ENCODE assay signal across 32 mouse cellular contexts in genomic region chr14:8256881-8257280, GRCm38 (mm10). TPM values are rescaled to one million over a fixed set of nuclear protein-coding genes. Genes with fewer than 3 reads are reported as not detected.
DNase-seq lines count a peak whose midpoint lies in the region; ATAC-seq and TF ChIP-seq lines count a peak whose summit lies in the region.
"Had no signal": no experiment of that assay in that cellular context is flagged by ENCODE, and none has a peak within 500 bp of the region (broad histone marks: within the 10 kb centered on the region; RNA-seq: fewer than 3 reads in every experiment).

No protein-coding gene starts in this region.

- peak overlapping the region in 1 of 2 experiments; percentile 4; a peak in 1 of 4 replicates for H3K4me3 ChIP-seq in liver, embryonic 14.5 days (ENCODE audit: insufficient read depth in 1 of 2, low read depth in 2 of 2, low read length in 2 of 2)
- H3K4me3 ChIP-seq in liver, postnatal 0 days (ENCODE audit: low read depth, low read length), result peak overlapping the region; percentile 43
- no peak overlapping the region for H3K4me3 ChIP-seq in intestine, embryonic 15.5 days (replicated peaks)
- H3K4me3 ChIP-seq: embryonic facial prominence, embryonic 10.5 days; embryonic facial prominence, embryonic 13.5 days; forebrain, embryonic 10.5 days; forebrain, embryonic 13.5 days; heart, embryonic 12.5 days; heart, embryonic 15.5 days; hindbrain, embryonic 10.5 days; hindbrain, embryonic 13.5 days had no signal

- no peaks in the 10 kb centered on the region for H3K36me3 ChIP-seq in liver, embryonic 14.5 days (replicated peaks; ENCODE audit: control insufficient read depth, insufficient read depth, low read depth)
- no peaks in the 10 kb centered on the region for H3K36me3 ChIP-seq in liver, postnatal 0 days (replicated peaks; ENCODE audit: insufficient read depth, low read length)
- H3K36me3 ChIP-seq in intestine, embryonic 15.5 days, result no peaks in the 10 kb centered on the region
- H3K36me3 ChIP-seq: embryonic facial prominence, embryonic 10.5 days; embryonic facial prominence, embryonic 13.5 days; forebrain, embryonic 10.5 days; heart, embryonic 12.5 days; heart, embryonic 15.5 days; hindbrain, embryonic 10.5 days; hindbrain, embryonic 13.5 days had no signal

- WGBS in liver, embryonic 14.5 days (ENCODE audit: insufficient replicate concordance), result 37% methylated on average over 5 of the region's 5 CpGs
- 40% methylated on average over 5 of the region's 5 CpGs for WGBS in liver, postnatal 0 days (ENCODE audit: insufficient replicate concordance)
- 70% methylated on average over 5 of the region's 5 CpGs for WGBS in intestine, embryonic 15.5 days

- H3K27ac ChIP-seq in liver, embryonic 14.5 days, result no peak overlapping the region
- H3K27ac ChIP-seq in liver, postnatal 0 days (ENCODE audit: low read depth), result peak overlapping the region; percentile 96
- no peak overlapping the region for H3K27ac ChIP-seq in intestine, embryonic 15.5 days
- H3K27ac ChIP-seq: embryonic facial prominence, embryonic 10.5 days; embryonic facial prominence, embryonic 13.5 days; forebrain, embryonic 10.5 days; forebrain, embryonic 13.5 days; heart, embryonic 15.5 days; hindbrain, embryonic 13.5 days had no signal

- H3K9me3 ChIP-seq in liver, embryonic 14.5 days (ENCODE audit: control insufficient read depth, low read length), result no peaks in the 10 kb centered on the region
- no peaks in the 10 kb centered on the region for H3K9me3 ChIP-seq in liver, postnatal 0 days (ENCODE audit: low read length)
- H3K9me3 ChIP-seq in intestine, embryonic 15.5 days, result no peaks in the 10 kb centered on the region
- H3K9me3 ChIP-seq: embryonic facial prominence, embryonic 10.5 days; embryonic facial prominence, embryonic 13.5 days; forebrain, embryonic 10.5 days; forebrain, embryonic 13.5 days; heart, embryonic 12.5 days; heart, embryonic 15.5 days; hindbrain, embryonic 10.5 days; hindbrain, embryonic 13.5 days had no signal

- H3K4me2 ChIP-seq in liver, embryonic 14.5 days (ENCODE audit: low read depth), result peak overlapping the region; percentile 45
- peak overlapping the region; percentile 69 for H3K4me2 ChIP-seq in liver, postnatal 0 days (ENCODE audit: low read depth, low read length)
- no peak overlapping the region for H3K4me2 ChIP-seq in intestine, embryonic 15.5 days (replicated peaks)
- H3K4me2 ChIP-seq: embryonic facial prominence, embryonic 13.5 days; forebrain, embryonic 13.5 days; heart, embryonic 12.5 days; heart, embryonic 15.5 days; hindbrain, embryonic 13.5 days had no signal

- no peak for ATAC-seq in liver, embryonic 14.5 days (ENCODE audit: insufficient read depth)
- ATAC-seq in liver, postnatal 0 days, result peak; percentile 65
- ATAC-seq in intestine, embryonic 15.5 days, result no peak
- ATAC-seq: activated CD4-positive, CD25-positive, alpha-beta regulatory T cell, adult 4 months; forebrain, embryonic 13.5 days; forebrain, embryonic 16.5 days had no signal

- no peak for TF ChIP-seq EP300 in liver, embryonic 14.5 days (IDR thresholded peaks at IDR 0.05; ENCODE audit: low read depth)
- no peak for TF ChIP-seq EP300 in liver, postnatal 0 days (IDR thresholded peaks at IDR 0.05; ENCODE audit: low read depth)

- DNase-seq in heart, adult 11 months, result peak; percentile 69
- no peak for DNase-seq in heart, adult 8-10 months (ENCODE audit: low spot score)
- no peak for DNase-seq in liver, embryonic 14.5 days (ENCODE audit: low read depth in 3 of 3, low spot score in 3 of 3)
- DNase-seq in liver, result no peak
- peak; percentile 10 for DNase-seq in fibroblast of lung, adult 2 months (ENCODE audit: low read depth)
- peak; percentile 38 for DNase-seq in liver, postnatal 0 days
- DNase-seq: adrenal gland, adult 8-10 months; adrenal gland, postnatal 25 days; cerebellum, adult 11-12 months; cerebellum, adult 8-10 months; cerebellum, postnatal 10 days; cerebellum, postnatal 36 days; embryo, embryonic 11 days; gastrocnemius, postnatal 10 days; gastrocnemius, postnatal 36 days; heart, postnatal 10 days; heart, postnatal 36 days had no signal

- TF ChIP-seq CTCF in liver, embryonic 14.5 days (IDR thresholded peaks at IDR 0.05; ENCODE audit: low read depth), result no peak
- TF ChIP-seq CTCF in liver, postnatal 0 days (IDR thresholded peaks at IDR 0.05; ENCODE audit: low read depth), result no peak

- no peaks in the 10 kb centered on the region for H3K27me3 ChIP-seq in liver, embryonic 14.5 days (ENCODE audit: control insufficient read depth, insufficient read depth, low read length)
- no peaks in the 10 kb centered on the region for H3K27me3 ChIP-seq in liver, postnatal 0 days (ENCODE audit: insufficient read depth, low read length)
- no peaks in the 10 kb centered on the region for H3K27me3 ChIP-seq in intestine, embryonic 15.5 days (replicated peaks)
- H3K27me3 ChIP-seq: forebrain, embryonic 13.5 days; heart, embryonic 15.5 days; hindbrain, embryonic 13.5 days had no signal

- peaks cover 0 to 10% of the 10 kb centered on the region in 2 experiments; a peak in 1 of 4 replicates for H3K4me1 ChIP-seq in liver, embryonic 14.5 days (replicated peaks; ENCODE audit: control insufficient read depth in 2 of 2, insufficient read depth in 2 of 2, low read length in 1 of 2)
- H3K4me1 ChIP-seq in liver, postnatal 0 days (ENCODE audit: insufficient read depth), result peaks cover 4% of the 10 kb centered on the region; the same call in 1 of the 2 replicates
- H3K4me1 ChIP-seq in intestine, embryonic 15.5 days (replicated peaks), result no peaks in the 10 kb centered on the region
- H3K4me1 ChIP-seq: forebrain, embryonic 13.5 days; hindbrain, embryonic 13.5 days had no signal

- no peak overlapping the region for H3K9ac ChIP-seq in liver, embryonic 14.5 days (replicated peaks)
- H3K9ac ChIP-seq in liver, postnatal 0 days (replicated peaks), result peak overlapping the region; percentile 74
- no peak overlapping the region for H3K9ac ChIP-seq in intestine, embryonic 15.5 days
- H3K9ac ChIP-seq: embryonic facial prominence, embryonic 13.5 days; forebrain, embryonic 13.5 days; heart, embryonic 12.5 days; heart, embryonic 15.5 days; hindbrain, embryonic 13.5 days had no signal

RNA-seq across cellular contexts. Expression of gene Acox2, which starts 2.3 kb away (rescaled TPM):
- 1 to 10 TPM in 2 of 4 experiments, under 1 TPM in 2; 0.44 to 1.4 (median 1.1) TPM for total RNA-seq in heart, adult 8-10 months (2022)
- 18.3 and 22.7 TPM in 2 replicates for polyA plus RNA-seq in liver, embryonic 14.5 days (2012; rRNA removed)
- polyA plus RNA-seq in liver, embryonic 14.5 days (2014; fragmentation: Nextera tagmentation; extraction: Ambion mirVana), result 24.3 and 25.0 TPM in 2 replicates
- polyA plus RNA-seq in liver, postnatal 0 days (2015; fragmentation: Nextera tagmentation; extraction: Ambion mirVana), result 64.9 and 66.7 TPM in 2 replicates
- polyA plus RNA-seq in intestine, embryonic 15.5 days (2015; fragmentation: Nextera tagmentation; extraction: Ambion mirVana), result 0.88 and 0.91 TPM in 2 replicates
- total RNA-seq: ES-E14; granulocyte monocyte progenitor cell, adult 5-6 weeks had no signal
- polyA plus RNA-seq: activated CD4-positive, CD25-positive, alpha-beta regulatory T cell, adult 4 months; brain, embryonic 14.5 days; embryonic facial prominence, embryonic 10.5 days; embryonic facial prominence, embryonic 13.5 days; erythroblast, embryonic 14.5 days; forebrain, embryonic 10.5 days; forebrain, embryonic 13.5 days; heart, embryonic 15.5 days; hindbrain, embryonic 10.5 days; hindbrain, embryonic 13.5 days had no signal

RNA-seq across cellular contexts. Expression of gene Kctd6, which starts 42.9 kb away (rescaled TPM):
- 1 to 10 TPM; 8.7 to 9.9 (median 9.3) TPM for total RNA-seq in heart, adult 8-10 months (2022)
- polyA plus RNA-seq in liver, embryonic 14.5 days (2012; rRNA removed), result 2.6 and 3.6 TPM in 2 replicates
- 3.4 and 6.5 TPM in 2 replicates for polyA plus RNA-seq in liver, embryonic 14.5 days (2014; fragmentation: Nextera tagmentation; extraction: Ambion mirVana)
- 9.7 and 10.0 TPM in 2 replicates for polyA plus RNA-seq in liver, postnatal 0 days (2015; fragmentation: Nextera tagmentation; extraction: Ambion mirVana)
- 11.2 and 12.4 TPM in 2 replicates for polyA plus RNA-seq in intestine, embryonic 15.5 days (2015; fragmentation: Nextera tagmentation; extraction: Ambion mirVana)

Comparison
In these comparisons a context has a peak if more than half of its experiments do, and no peak if none do; other contexts are left out.
1. DNase-seq: peak in heart, adult 11 months (single experiment), fibroblast of lung, adult 2 months (single experiment) and liver, postnatal 0 days (single experiment); none in heart, adult 8-10 months (single experiment), liver, embryonic 14.5 days (0 of 3) and liver (single experiment).
2. RNA of gene Acox2, which starts 2.3 kb away (polyA plus RNA-seq): 64.9 to 66.7 TPM in liver, postnatal 0 days and 18.3 to 25.0 TPM in liver, embryonic 14.5 days; 0.88 to 0.91 TPM in intestine, embryonic 15.5 days; every median in the first group is over 10 times any median in the second.